Mouse (Mus musculus) CH12.LX (cell line): ENCODE data around the gene Dchs1.

ENCODE experiments used
- CHD2 ChIP-seq: IDR thresholded peaks from 2 replicates; pipeline ENCODE4 v1.6.1; 2011; ENCODE audit warnings: low read length, improper control_type of control experiment
- CTCF ChIP-seq, 2 experiments: IDR thresholded peaks in 1 of 2; conservative IDR thresholded peaks in 1 of 2; 2 replicates each; pipeline ENCODE4 v1.5.1; 2011 to 2012; ENCODE audit warnings: low read depth in 2 of 2, low read length in 2 of 2, improper control_type of control experiment in 1 of 2, inconsistent platforms in 1 of 2, mild to moderate bottlenecking in 1 of 2, moderate library complexity in 1 of 2
- POLR2A ChIP-seq: IDR thresholded peaks from 2 replicates; pipeline ENCODE4 v1.6.1; 2011; ENCODE audit warnings: low read depth, mild to moderate bottlenecking, improper control_type of control experiment, low read length
- ZKSCAN1 ChIP-seq: IDR thresholded peaks from 2 replicates; pipeline ENCODE4 v1.6.1; 2012; ENCODE audit warnings: low read depth, inconsistent platforms, low read length, improper control_type of control experiment, borderline replicate concordance
- ZMIZ1 ChIP-seq: IDR thresholded peaks from 2 replicates; pipeline ENCODE4 v1.6.1; 2012; ENCODE audit warnings: low read depth, mild to moderate bottlenecking, inconsistent platforms, low read length, improper control_type of control experiment

- TF ChIP-seq ZKSCAN1 = no peak
- no peak for TF ChIP-seq CHD2
- no peak for TF ChIP-seq POLR2A
- no peak for TF ChIP-seq CTCF (conservative IDR thresholded peaks at IDR 0.05 in 1 of 2, IDR thresholded peaks at IDR 0.05 in 1 of 2; ENCODE audit: low read depth in 2 of 2, low read length in 2 of 2)
- TF ChIP-seq ZMIZ1 = no peak
These were observed 11.4 kb downstream of the Dchs1 start for GRCm38 (mm10) chr7:105776026-105776425.
